Mouse (Mus musculus): ENCODE measurements around the gene H60b.
"Not testable (repeated sequence)": the region's sequence is repeated elsewhere in the genome, so short reads cannot be mapped to it uniquely, and the experiment has no call there.

- TF ChIP-seq MYOG (IDR thresholded peaks at IDR 0.05; ENCODE audit: control insufficient read depth in 1 of 3, insufficient read depth in 1 of 3, insufficient read length in 2 of 3, low read depth in 2 of 3); CEBPB (IDR thresholded peaks at IDR 0.05; ENCODE audit: insufficient read depth, poor library complexity, severe bottlenecking); USF1 (IDR thresholded peaks at IDR 0.05; ENCODE audit: low read depth); POLR2A (IDR thresholded peaks at IDR 0.05; ENCODE audit: insufficient read length, low read depth); TCF12 (IDR thresholded peaks at IDR 0.05; ENCODE audit: insufficient read depth, poor library complexity, severe bottlenecking); REST (IDR thresholded peaks at IDR 0.05; ENCODE audit: insufficient read depth, insufficient read length); MYOD1 (IDR thresholded peaks at IDR 0.05; ENCODE audit: control insufficient read depth in 1 of 3, insufficient read length in 2 of 3, low read depth in 2 of 3); TCF3 (IDR thresholded peaks at IDR 0.05; ENCODE audit: insufficient read length, low read depth); MAX (IDR thresholded peaks at IDR 0.05; ENCODE audit: low read depth); E2F4 (IDR thresholded peaks at IDR 0.05; ENCODE audit: insufficient read depth); POLR2AphosphoS2 (IDR thresholded peaks at IDR 0.05; ENCODE audit: insufficient read length, low read depth): not testable (repeated sequence)
These were observed 16.2 kb upstream of the H60b start for GRCm38 (mm10) chr10:22142194-22142593.

Measured in myocyte (in vitro differentiated cells).